Mouse (Mus musculus): ENCODE data around the gene Lrrc4. TPM values are rescaled to one million over a fixed set of nuclear protein-coding genes. Genes with fewer than 3 reads are reported as not detected.

The Lrrc4 gene
- polyA plus RNA-seq, 1 experiment from 2014 or later = 0.42 TPM

DNA sequence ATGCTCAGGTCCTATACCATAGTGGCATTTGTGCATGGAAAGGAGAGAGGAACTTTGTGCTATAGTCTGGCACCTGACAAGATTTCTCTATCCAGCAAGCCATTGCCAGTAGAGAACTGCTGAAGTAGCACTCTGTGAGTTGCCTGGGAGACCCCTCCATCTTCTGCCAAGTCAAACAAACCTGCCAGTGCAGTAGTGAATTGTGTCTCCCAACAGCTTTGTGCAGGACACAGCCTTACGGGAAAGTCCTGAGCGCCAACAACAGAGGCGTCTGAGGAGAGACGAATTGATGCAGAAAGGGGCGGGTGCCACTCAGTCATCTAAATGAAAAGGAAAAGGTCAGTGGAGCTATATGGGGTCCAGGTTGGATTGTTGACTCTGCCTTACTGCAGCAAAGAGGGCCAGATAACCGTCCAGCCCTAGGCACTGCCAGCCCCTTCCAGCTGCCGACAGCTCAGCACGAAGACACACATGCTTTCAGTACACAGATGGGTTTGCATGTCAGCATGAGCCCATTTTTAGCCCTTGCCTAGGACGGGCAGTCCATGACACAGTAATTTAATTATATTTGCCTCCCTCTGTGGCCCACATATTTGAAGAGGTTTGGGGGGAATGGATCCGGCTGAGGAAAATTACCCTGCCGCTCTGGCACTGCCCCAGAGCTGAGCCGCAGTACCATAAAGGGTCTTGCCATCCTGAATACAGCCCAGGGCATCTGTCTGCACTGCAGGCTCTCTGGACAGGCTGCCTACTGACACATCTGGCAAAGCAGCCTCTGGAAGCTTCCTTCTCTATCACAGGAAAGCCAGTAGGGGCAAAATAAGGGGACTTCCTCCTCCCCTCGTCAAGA is 11.8 kb downstream of the Lrrc4 start:
- Histone ChIP-seq H3K4me3 (no peak overlapping the region), H3K36me3 (no peaks in the 10 kb centered on the region), H3K4me2 (replicated peaks) (no peak overlapping the region), H3K9ac (no peak overlapping the region), H3K9me3 (no peaks in the 10 kb centered on the region), H3K4me1 (0 out of 2 replicates have a peak, but pooled peaks cover 6% of the 10 kb centered on the region), H3K27ac (no peak overlapping the region), H3K27me3 (no peaks in the 10 kb centered on the region)
- WGBS = 81% methylated on average over 13 of the region's 13 CpGs
- no peak for ATAC-seq (ENCODE audit: low FRiP score, low read depth)

GRCm38 (mm10) chr6:28817039-28817438 is 14.5 kb downstream of the Lrrc4 start:
- Histone ChIP-seq H3K9me3 (no peaks in the 10 kb centered on the region), H3K4me3 (no peak overlapping the region), H3K36me3 (no peaks in the 10 kb centered on the region), H3K27ac (no peak overlapping the region), H3K4me1 (0 out of 2 replicates have a peak, but pooled peaks cover 6% of the 10 kb centered on the region), H3K9ac (no peak overlapping the region), H3K27me3 (no peaks in the 10 kb centered on the region), H3K4me2 (replicated peaks) (no peak overlapping the region)
- no peak for ATAC-seq (ENCODE audit: low FRiP score, low read depth)
- WGBS = 65% methylated on average over 9 of the region's 9 CpGs

DNA sequence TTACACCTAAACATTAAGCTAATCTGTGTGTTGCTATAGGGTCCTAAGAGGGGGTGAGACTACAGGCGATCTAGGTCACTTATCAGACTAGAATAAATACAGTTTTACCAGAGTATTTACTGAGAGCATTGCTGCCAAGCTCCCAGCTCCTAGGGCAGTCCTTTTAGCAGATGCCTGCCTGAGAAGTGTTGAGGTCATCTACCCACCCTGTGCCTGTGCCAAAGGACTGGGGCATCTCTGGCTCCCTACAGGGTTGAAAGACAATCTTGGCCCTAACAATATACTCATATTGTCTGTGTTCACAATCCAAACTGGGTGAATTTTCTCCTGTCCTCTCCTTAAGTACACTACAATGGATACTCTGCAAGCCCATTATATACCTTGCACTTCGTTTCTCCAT is 16.7 kb downstream of the Lrrc4 start:
- H3K4me3 ChIP-seq = no peak overlapping the region
- no peaks in the 10 kb centered on the region for H3K36me3 ChIP-seq
- no peak for ATAC-seq (ENCODE audit: low FRiP score, low read depth)
- H3K4me2 ChIP-seq (replicated peaks) = no peak overlapping the region
- H3K4me1 ChIP-seq = 0 out of 2 replicates have a peak, but pooled peaks cover 6% of the 10 kb centered on the region
- no peak overlapping the region for H3K27ac ChIP-seq
- H3K9me3 ChIP-seq = no peaks in the 10 kb centered on the region
- WGBS = 89% methylated on average over 2 of the region's 2 CpGs
- no peaks in the 10 kb centered on the region for H3K27me3 ChIP-seq
- no peak overlapping the region for H3K9ac ChIP-seq

DNA sequence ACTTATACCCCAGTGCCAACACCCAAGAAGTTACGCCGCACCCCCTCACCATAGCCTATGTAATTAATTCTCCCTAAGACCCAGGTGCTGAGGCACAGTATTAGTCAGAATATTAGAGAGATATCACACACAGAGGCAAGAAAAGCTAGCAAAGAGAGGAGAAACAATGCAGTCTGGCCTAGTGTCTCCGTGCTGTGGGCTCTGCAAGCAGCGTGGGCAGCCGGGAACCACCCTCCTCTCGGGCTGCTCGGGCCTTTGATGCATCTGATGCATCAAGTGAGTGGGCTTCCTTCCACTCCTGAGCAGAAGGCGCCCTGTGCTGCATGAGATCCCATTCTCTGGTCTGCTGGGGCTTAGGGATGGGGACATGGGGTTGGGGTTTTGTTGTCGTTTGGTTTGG is 18.5 kb downstream of the Lrrc4 start:
- no peak for ATAC-seq (ENCODE audit: low FRiP score, low read depth)

DNA sequence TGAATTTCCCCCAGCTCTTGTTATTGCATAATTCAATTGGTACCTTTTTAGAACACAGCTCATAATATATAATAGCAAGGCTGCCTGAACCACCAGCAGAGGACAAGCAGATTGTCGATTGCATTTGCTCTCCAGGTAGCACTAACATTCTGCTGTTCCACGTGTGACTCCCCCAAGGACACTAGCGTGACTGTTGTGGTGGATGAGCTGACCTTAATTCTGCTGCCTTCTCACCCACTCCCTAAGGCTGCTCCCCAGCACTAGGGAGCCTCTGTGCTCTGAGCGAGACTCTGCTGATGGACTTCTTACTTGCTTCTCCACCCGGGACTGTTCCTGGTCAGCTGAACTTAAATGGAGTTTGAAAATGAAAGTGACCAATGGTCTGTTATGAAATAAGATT is 26.8 kb downstream of the Lrrc4 start:
- H3K9me3 ChIP-seq = no peaks in the 10 kb centered on the region
- no peak overlapping the region for H3K4me3 ChIP-seq
- no peak for ATAC-seq (ENCODE audit: low FRiP score, low read depth)
- 0 out of 2 replicates have a peak, but pooled peaks cover 6% of the 10 kb centered on the region for H3K4me1 ChIP-seq
- H3K27ac ChIP-seq = no peak overlapping the region
- H3K9ac ChIP-seq = no peak overlapping the region
- H3K27me3 ChIP-seq = no peaks in the 10 kb centered on the region
- WGBS = 88% methylated on average over 5 of the region's 5 CpGs
- peaks cover 12% of the 10 kb centered on the region for H3K36me3 ChIP-seq
- no peak overlapping the region for H3K4me2 ChIP-seq (replicated peaks)

More for the DNA sequence above, 18.5 kb downstream of the Lrrc4 start:
- H3K4me1 ChIP-seq = no peaks in the 10 kb centered on the region
- H3K36me3 ChIP-seq = no peaks in the 10 kb centered on the region
- no peaks in the 10 kb centered on the region for H3K9me3 ChIP-seq
- H3K4me2 ChIP-seq (replicated peaks) = no peak overlapping the region
- no peak overlapping the region for H3K27ac ChIP-seq
- H3K4me3 ChIP-seq = no peak overlapping the region
- no peaks in the 10 kb centered on the region for H3K27me3 ChIP-seq
- no peak overlapping the region for H3K9ac ChIP-seq
- 88% methylated on average over 9 of the region's 9 CpGs for WGBS

GRCm38 (mm10) chr6:28803678-28804279 is 27.8 kb downstream of the Lrrc4 start:
- no peaks in the 10 kb centered on the region for H3K27me3 ChIP-seq
- WGBS = 89% methylated on average over 6 of the region's 6 CpGs
- no peak for ATAC-seq (ENCODE audit: low FRiP score, low read depth)

DNA sequence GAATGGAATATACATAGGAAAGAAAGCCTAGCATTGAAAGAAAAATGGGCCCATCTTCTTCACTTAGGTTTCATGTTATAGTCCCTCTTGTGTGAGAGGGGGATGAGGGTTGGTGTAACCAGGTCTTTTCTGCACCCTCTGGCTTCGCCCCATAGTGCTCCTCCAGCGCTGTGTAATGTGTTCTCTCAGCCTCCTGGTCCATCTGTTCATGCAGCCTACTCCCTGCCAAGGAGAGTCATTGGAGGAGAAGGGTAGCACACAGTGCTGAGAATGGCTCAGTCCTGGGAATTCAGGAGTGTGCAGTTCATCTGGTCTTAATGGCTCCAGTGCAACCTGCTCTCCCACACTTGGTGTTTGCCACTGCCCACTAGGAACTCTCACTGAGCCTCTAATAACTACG is 30.6 kb downstream of the Lrrc4 start:
- H3K27me3 ChIP-seq = no peaks in the 10 kb centered on the region
- H3K4me2 ChIP-seq (replicated peaks) = no peak overlapping the region
- H3K36me3 ChIP-seq = peaks cover 28% of the 10 kb centered on the region
- 90% methylated on average over 3 of the region's 3 CpGs for WGBS
- ATAC-seq (ENCODE audit: low FRiP score, low read depth) = no peak
- 0 out of 2 replicates have a peak, but pooled peaks cover 5% of the 10 kb centered on the region for H3K4me1 ChIP-seq
- H3K9ac ChIP-seq = no peak overlapping the region
- H3K9me3 ChIP-seq = no peaks in the 10 kb centered on the region
- H3K27ac ChIP-seq = no peak overlapping the region
- H3K4me3 ChIP-seq = no peak overlapping the region

More at GRCm38 (mm10) chr6:28803678-28804279, 27.8 kb downstream of the Lrrc4 start:
- H3K4me2 ChIP-seq (replicated peaks) = no peak overlapping the region
- H3K36me3 ChIP-seq = peaks cover 12% of the 10 kb centered on the region
- H3K9me3 ChIP-seq = no peaks in the 10 kb centered on the region
- H3K9ac ChIP-seq = no peak overlapping the region
- H3K27ac ChIP-seq = no peak overlapping the region
- 0 out of 2 replicates have a peak, but pooled peaks cover 10% of the 10 kb centered on the region for H3K4me1 ChIP-seq
- H3K4me3 ChIP-seq = no peak overlapping the region

DNA sequence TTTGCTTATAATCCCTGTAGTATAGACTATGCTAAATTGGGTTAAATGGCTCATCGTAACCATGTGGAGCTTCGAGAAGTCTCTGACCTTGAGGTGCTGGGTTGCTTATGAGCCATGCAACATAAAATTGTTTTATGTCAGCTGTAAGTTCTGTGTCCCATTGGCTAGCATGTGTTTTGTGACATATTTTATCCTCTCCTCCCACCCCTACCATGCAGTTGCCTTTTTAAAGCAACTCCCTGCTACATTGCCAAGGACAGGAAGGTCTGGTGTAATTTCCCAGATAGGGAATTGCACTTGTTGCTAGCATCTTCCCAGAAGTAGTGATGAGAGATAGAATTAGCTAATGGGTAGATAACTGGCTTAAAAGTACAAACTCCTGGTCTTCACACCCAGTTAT is 31.7 kb downstream of the Lrrc4 start:
- ATAC-seq (ENCODE audit: low FRiP score, low read depth) = no peak; the same call in 1 of the 2 replicates
- Histone ChIP-seq H3K27ac (no peak overlapping the region), H3K36me3 (peaks cover 30% of the 10 kb centered on the region), H3K4me1 (0 out of 2 replicates have a peak, but pooled peaks cover 7% of the 10 kb centered on the region), H3K9me3 (no peaks in the 10 kb centered on the region), H3K27me3 (no peaks in the 10 kb centered on the region), H3K4me3 (no peak overlapping the region), H3K4me2 (replicated peaks) (no peak overlapping the region), H3K9ac (no peak overlapping the region)
- WGBS = 71% methylated on average over 2 of the region's 2 CpGs

GRCm38 (mm10) chr6:28795792-28796515 is 35.6 kb downstream of the Lrrc4 start:
- Histone ChIP-seq H3K27me3 (no peaks in the 10 kb centered on the region), H3K9me3 (no peaks in the 10 kb centered on the region), H3K9ac (no peak overlapping the region), H3K4me1 (peaks cover 7% of the 10 kb centered on the region; the same call in 1 of the 2 replicates), H3K4me3 (no peak overlapping the region), H3K36me3 (peaks cover 22% of the 10 kb centered on the region), H3K27ac (no peak overlapping the region), H3K4me2 (replicated peaks) (no peak overlapping the region)
- 89% methylated on average over 16 of the region's 16 CpGs for WGBS
- no peak for ATAC-seq (ENCODE audit: low FRiP score, low read depth)

GRCm38 (mm10) chr6:28795380-28795779 is 36.2 kb downstream of the Lrrc4 start:
- H3K4me3 ChIP-seq = no peak overlapping the region
- H3K36me3 ChIP-seq = peaks cover 22% of the 10 kb centered on the region
- H3K4me1 ChIP-seq = peaks cover 11% of the 10 kb centered on the region; the same call in 1 of the 2 replicates
- H3K4me2 ChIP-seq (replicated peaks) = no peak overlapping the region
- 38% methylated on average over 9 of the region's 9 CpGs for WGBS
- no peak for ATAC-seq (ENCODE audit: low FRiP score, low read depth)
- H3K27ac ChIP-seq = no peak overlapping the region
- no peaks in the 10 kb centered on the region for H3K27me3 ChIP-seq
- H3K9ac ChIP-seq = no peak overlapping the region
- no peaks in the 10 kb centered on the region for H3K9me3 ChIP-seq

DNA sequence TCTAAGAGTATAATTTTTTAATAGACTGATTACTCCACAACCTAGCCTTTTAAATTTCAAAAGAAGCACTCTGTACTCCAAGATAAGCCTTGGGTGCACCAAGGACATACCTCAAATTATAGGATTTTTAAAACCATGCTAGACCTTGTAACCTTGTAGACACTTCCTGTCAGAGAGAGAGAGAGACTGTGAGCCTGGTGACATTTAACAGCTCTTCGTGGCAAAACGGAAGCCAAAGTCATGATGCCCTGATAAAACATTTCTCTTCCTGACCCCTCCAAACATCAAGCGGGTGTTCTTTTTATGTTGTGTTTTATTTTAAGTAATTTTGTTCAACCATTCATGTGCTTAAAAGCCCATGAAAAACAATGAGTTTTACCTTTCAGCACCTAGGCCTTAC is 39.7 kb downstream of the Lrrc4 start:
- no peaks in the 10 kb centered on the region for H3K27me3 ChIP-seq
- peaks cover 11% of the 10 kb centered on the region; the same call in 1 of the 2 replicates for H3K4me1 ChIP-seq
- H3K4me2 ChIP-seq (replicated peaks) = no peak overlapping the region
- no peak overlapping the region for H3K9ac ChIP-seq
- no peak overlapping the region for H3K27ac ChIP-seq
- peaks cover 14% of the 10 kb centered on the region for H3K36me3 ChIP-seq
- no peaks in the 10 kb centered on the region for H3K9me3 ChIP-seq
- WGBS = 83% methylated on average over 3 of the region's 3 CpGs
- no peak overlapping the region for H3K4me3 ChIP-seq
- ATAC-seq (ENCODE audit: low FRiP score, low read depth) = no peak

GRCm38 (mm10) chr6:28791183-28791582 is 40.4 kb downstream of the Lrrc4 start:
- no peak for ATAC-seq (ENCODE audit: low FRiP score, low read depth)
- 86% methylated on average over 3 of the region's 3 CpGs for WGBS

More at GRCm38 (mm10) chr6:28791183-28791582, 40.4 kb downstream of the Lrrc4 start:
- Histone ChIP-seq H3K4me1 (peaks cover 11% of the 10 kb centered on the region; the same call in 1 of the 2 replicates), H3K4me2 (replicated peaks) (no peak overlapping the region), H3K9ac (no peak overlapping the region), H3K4me3 (no peak overlapping the region), H3K9me3 (no peaks in the 10 kb centered on the region), H3K27ac (no peak overlapping the region), H3K27me3 (no peaks in the 10 kb centered on the region), H3K36me3 (peaks cover 8% of the 10 kb centered on the region)
